Mouse (Mus musculus): ENCODE data around the gene Matn1.
A peak's percentile ranks its signal among the peaks of the same experiment; 100 is the strongest.

The Matn1 gene

DNA sequence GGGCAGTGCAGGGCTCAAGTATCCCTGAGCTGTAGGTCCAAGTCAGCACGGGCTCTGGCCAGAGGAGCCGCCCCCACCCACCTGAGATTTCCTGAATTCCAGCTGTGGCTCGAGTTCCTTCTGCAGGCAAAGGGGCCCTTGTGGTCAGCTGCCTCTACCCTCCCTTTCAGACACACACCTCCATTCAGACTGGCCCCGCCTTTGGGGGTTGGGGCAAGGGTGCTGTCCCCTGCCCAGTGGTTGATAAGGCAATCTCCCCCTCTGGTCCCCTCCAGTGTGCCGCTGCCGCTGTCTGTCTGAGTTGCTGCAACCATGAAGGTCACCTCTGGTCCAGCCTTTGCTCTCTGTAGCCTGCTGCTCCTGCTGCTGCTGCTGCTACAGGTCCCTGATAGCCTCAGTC, at the start of gene Matn1:
TSS of gene Matn1 (plus strand) at position 274 of the 400 bp plus-strand sequence.
- no peak for DNase-seq (ENCODE audit: low spot score)

DNA sequence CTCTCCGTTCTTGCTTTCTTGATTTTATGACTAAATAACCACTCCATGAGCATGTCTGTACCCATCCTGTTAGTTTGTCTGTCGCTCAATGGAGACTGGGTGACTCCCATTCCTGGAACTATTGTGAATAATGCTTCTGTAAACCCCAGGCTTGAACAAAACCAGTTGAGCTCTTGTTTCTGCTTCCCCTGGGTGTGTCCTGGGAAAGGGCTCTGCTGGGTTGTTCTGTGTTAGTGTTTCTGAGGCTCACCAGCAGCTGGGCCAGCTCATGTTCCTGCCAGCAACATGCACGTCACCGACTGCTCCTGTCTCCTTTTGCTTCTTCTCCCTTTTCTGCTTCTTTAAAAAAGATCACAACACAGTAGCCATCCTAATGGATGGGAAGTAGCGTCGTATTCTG, 48.5 kb upstream of the Matn1 start:
- DNase-seq (ENCODE audit: low spot score): no peak

DNA sequence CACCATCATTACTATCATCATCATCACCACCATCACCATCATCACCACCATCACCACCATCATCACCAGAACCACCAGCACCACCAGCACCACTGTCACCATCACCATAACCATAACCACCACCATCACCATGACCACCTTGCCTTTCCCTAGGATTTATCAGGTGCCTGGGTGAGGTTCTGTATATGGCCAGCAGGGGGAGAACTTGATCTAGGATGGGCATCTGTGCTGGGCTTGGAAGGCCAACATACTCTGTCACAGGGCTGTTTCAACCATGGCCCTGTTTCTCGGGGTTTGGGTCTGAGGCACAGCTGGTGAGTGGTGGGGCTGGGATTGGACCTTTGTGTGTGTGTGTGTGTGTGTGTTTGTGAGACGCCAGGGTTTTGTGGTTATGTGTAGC, 47.8 kb upstream of the Matn1 start:
- peak; percentile 82 for DNase-seq (ENCODE audit: low spot score)

DNA sequence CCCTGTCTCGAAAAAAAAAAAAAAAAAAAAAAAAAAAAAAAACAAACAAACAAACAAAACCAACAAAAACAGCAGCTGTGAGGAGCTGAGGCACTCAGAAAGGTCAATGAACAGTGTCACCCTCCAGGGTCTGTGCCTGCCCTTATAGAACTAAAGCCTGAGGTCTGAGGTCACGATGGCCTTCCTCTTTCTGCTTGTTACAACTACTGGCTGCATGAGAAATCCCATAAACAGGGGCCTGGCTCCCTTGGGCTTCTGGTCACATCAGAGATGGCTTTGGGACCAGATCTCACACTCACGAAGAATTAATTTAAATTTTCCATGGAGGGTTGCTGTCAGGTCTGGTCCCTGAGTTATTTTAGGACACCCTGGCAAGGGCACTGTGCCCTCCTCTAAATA, 44.8 kb upstream of the Matn1 start:
- no peak for DNase-seq (ENCODE audit: low spot score)

DNA sequence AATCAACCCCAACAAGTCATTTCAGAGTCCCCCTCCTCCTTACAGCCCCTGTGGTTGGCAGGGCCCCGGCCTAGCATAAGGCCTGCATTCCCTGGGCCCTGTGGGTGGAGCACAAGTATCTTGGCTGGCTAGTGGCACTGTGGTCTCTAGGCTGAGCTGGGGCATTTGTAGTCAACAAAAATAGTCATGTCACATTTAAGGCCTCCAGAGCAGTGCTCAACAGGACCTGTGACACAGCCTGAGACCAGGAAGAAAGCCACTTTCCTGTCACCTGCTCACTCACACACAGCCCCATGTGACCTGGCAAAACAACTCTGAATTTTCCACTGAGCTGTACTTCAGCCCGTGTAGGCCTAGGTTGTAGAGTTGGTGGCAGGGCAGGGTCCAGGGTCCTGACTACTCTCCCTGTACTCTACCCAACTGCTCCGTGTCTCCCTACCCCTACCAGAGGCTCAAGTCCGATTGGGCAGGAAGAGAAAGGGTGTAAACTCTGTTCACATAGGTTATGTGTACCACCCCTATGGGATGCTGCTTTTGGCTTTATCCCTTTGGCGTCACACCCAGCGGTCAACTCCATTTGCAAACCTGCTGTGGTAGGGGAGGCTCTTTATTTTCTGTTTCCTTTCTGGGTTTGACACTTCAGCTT, 44.3 kb upstream of the Matn1 start:
- DNase-seq (ENCODE audit: low spot score): peak; percentile 78

DNA sequence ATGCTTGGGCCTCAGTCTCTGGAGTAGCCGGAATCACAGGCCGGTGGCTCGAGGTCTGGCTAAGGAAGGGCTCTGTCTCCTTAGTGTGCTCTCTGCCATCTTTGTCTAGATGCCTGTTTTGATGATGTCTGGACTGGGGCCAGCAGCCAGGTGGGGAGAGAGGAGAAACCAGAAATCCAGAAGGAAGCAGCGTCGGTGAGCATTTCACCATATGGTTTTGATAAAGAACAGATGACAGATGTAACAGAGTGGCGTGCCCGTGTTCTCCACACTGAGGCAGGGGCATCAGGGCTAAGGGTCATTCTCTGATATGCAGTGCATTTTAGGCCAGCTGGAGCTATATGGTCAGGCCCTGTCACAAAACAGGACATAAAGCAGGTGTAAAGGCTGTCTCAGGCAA, 43.4 kb upstream of the Matn1 start:
- no peak for DNase-seq (ENCODE audit: low spot score)

DNA sequence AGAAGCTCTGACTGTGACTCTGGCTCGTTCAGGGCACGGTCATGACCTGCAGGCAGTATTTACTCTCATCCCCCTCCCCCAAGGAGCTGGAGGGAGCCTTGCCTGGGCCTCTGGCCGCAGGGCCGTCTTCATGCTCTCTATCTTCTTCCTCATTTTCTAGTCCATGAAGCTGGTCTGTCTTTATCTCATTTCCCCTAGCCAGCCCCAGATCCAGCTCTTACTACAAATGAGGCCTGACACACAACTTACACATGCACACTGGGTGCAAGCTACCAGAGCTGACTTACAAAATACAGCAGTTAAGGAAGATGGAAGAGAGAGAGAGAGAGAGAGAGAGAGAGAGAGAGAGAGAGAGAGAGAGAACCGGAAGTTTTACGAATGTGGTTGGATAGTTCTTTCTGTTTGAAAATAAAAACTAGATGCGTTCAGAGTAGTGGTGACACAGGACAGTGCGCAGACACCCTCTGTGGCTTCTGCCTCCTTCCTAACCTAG, 41.9 kb upstream of the Matn1 start:
- DNase-seq (ENCODE audit: low spot score): peak; percentile 41

DNA sequence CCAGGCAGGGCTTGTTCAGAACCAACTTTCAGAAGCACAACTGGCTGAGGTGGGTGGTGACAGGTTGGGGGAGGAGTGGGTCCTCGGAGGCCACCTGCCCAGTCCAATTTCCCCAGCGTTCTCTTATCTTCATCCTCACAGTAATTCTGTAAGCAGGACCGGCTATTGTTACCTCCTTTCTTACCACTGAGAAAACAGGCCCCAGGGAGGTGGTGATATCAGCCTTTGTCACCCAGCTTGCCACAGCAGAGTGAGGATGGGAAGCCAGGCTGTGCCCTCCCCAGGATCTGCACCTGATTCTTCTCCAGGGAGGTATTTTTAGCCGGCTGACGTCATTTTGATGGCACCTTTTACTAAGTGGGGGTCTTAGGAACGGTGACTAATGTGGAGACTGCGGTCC, 39.2 kb upstream of the Matn1 start:
- no peak for DNase-seq (ENCODE audit: low spot score)

DNA sequence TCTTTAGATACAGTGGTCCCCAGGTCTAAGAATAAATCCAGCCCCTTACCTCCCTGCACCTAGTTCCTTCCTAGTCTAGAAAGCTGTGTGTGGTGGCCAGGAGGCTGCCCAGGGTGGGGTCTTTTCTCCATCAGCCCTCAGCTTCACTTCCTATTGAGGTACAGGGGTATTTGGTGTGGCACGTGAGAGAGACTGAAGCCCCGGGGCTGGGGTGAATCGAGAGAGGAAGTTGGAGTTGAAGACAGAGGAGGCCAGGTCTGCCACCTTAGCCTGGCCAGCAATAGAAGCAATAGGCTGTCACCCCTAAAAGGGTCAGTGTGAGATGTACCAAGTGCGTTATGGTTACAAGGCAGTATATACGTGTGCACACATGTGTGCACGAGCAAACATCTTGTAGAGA, 38.3 kb upstream of the Matn1 start:
- no peak for DNase-seq (ENCODE audit: low spot score)

DNA sequence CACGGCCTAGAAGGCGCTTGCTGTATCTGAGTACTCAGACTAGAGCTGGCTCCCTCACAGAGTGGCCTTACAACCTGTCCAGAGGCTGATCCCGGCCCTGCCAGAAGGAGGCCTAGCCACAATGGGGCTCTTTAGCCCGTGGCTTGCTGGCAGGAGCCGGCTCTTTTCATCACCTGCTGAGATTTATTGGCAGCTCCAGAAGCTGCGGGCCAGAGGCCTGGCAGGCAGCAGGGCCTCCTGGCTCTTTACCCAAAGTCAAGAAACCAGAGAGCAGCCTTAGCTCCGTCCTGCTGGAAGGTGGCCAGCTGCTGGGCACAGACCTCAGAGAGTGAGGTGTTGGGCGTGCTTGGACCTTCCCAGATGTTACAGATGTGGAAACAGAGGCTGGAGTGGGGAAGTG, 37.9 kb upstream of the Matn1 start:
- no peak for DNase-seq (ENCODE audit: low spot score)

DNA sequence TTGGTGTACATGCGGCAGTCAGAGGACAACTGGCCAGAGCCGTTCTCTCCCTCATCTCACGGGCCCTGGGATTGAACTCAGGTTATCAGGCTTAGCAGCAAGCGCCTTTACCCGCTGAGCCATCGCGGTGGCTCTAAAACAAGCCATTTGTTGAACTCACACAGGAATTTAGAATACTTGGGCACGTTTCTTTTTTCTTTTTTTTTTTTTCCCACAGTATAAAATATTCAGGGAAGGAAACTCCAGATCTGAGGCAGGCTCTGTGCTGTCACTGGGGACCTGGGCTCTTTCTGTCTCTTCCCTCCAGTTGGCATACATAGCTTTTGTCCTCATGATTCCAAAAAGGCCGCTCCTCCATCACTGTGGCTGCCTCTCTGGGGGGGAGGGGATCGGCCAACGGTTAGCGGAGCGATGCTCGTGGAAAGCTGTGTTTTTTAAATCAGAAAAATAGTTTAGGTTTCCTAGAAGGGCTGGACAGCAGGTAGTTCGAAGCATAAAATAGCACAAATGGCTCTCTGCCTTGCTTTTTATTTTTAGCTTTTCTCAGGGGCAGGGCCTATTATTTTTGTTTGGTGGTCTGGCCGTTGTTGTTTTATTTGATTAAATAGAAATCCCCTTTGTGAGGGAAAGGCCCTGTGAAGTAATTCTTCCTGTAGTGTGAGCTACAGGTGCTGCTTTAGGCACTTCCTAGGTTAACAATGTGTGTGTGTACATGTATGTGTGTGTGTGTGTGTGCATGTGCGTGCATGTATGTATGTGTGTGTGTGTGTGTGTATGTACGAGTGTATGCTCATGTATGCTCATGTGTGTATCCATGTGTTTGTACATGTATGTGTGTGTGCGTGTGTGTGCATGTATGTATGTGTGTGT, 36.8 kb upstream of the Matn1 start:
- no peak for DNase-seq (ENCODE audit: low spot score)

DNA sequence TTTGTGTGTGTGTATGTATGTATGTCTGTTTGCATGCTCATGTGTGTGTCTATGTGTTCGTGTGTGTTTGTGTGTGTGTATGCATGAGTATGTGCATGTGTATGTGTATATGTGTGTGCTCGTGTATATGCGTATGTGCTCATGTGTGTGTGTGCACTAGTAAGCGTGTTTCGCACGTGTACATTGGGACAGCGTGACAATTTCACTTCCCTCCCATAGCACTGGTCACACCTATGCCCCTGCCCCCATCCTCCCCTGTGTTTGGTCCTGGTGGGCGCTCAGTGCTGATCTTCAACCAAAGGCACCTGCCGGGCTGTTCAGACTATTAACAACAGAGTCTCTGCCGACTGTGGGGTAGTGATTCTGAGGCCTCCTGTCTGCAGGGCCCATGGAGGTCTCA, 36.1 kb upstream of the Matn1 start:
- DNase-seq (ENCODE audit: low spot score): no peak

DNA sequence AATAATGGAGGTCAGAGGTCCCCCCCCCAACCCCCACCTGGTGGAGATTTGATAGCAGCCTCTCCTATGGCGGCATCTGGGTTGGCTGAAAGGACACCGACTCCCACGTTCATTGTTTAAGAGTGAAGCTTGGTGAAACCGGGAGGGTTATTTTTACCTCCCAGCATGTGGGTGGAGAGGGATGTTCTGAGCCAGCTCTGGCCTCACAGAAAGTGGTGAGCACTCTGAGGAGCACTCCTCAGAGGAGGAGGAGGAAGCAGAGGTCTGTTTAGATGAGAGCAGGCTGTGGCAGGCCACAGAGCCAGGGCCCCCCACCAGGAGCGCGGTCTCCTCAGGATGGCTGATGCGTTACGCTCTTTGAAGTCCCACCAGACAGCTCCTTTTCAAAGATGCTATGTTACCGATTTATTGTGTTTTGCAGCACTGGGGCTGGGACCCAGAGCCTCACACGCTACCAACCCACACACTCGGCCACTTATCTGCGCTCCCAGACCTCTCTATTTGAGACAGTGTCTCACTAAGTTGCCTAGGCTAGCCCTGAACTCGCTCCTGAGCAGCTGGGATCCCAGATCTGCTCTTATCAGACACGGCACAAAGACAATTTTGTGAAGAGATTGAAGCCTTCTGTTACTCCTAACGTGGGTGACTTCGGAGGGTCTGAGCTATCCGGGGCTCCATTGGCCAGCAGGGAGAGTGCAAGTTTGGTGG, 34.9 kb upstream of the Matn1 start:
- DNase-seq (ENCODE audit: low spot score): peak; percentile 52

DNA sequence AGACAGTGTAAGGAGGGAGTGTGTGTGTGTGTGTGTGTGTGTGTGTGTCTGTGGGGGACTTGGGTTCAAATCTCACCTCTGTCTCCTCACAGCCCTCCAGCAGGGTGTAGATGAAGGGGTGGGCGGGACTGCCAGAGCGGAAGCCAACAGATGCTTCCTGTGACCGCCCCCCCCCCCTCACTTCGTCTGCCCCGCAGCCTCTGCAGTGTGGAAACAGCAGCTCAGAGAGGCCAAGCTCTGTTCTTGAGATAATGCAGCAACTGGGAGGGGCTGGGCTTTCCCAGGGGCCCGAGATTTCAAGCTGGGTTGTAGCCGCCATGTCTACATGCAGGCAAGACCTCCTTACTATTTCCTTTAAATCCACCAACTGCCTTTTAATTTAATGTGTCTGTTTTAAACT, 33.5 kb upstream of the Matn1 start:
- peak; percentile 63 for DNase-seq (ENCODE audit: low spot score)

DNA sequence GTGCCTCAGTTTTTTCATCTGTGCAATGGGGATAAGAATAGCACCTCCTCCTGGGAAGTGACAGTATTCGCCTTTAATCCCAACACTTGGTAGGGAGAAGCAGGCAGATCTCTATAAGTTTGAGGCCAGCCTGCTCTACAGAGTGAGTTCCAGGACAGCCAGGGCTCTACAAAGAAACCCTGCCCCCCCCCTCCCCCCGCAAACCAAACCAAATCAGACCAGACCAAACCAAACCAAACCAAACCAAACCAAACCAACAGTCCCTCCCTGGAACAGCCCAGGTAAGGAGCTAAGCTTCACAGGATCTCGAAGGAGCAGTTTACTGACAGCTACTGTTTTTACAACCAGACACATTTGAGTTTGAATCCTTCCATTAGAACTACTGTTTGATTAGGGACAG, 31.6 kb upstream of the Matn1 start:
- DNase-seq (ENCODE audit: low spot score): no peak

DNA sequence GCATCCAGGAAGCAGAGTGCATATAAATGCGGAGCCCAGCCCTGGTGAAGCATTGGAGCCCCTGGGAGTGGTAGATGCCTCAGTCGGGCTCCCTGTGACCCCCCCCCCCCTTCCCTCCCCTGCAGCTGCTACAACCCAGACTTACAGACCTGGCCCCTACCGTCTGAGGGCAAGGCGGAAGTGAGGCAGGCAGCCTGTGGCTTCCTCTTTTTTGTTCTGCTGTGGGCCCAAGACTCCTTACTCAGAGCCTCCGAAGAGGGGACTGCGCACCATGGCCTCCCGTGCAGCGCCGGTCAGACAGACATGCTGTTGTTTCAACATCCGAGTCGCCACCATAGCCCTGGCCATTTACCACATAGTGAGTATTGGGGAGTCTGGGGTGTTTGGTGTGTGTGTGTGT, 31.1 kb upstream of the Matn1 start, which contains the start of gene Laptm5:
TSS of gene Laptm5 (plus strand) at position 49 of the 400 bp plus-strand sequence.
- DNase-seq (ENCODE audit: low spot score): peak; percentile 83

DNA sequence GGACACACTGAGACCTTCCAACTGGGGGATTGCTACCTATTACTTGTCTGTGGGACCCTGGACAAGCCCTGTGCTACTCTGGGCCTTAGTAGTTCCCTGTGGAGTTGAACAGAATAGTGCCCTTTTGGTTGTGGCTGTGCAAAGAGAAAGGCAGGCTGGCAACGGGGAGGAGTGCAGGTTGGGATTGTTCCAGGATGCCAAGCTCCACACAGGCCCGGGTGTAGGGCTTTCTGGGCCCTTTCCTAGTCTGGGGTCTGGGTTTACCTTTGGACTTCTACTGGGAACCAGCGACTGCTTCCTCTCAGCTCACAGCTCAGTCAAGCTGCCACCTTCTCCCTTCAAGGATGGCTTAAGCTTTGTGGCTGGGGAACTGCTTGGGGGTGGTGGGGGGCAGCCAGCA, 30.7 kb upstream of the Matn1 start:
- DNase-seq (ENCODE audit: low spot score): no peak

DNA sequence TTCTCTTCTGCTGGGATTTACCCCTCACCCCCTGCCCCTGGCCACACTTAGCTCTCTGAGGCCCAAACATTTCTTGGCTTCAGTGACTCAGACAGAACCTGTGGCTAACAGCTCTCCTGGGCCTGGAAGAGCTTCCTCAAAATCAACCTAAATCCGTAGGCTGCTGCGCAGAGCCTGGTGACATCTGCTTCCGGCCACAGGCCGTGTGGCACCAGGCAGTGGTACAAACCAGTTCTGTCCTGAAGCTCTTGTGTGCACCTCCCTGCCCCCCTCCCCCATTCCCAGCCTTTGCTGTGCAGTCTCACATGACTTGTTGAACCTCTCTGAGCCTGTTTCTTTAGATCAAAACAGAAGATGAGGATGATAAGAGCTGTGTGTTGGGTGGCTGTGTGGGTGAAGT, 30.2 kb upstream of the Matn1 start:
- peak; percentile 87 for DNase-seq (ENCODE audit: low spot score)

DNA sequence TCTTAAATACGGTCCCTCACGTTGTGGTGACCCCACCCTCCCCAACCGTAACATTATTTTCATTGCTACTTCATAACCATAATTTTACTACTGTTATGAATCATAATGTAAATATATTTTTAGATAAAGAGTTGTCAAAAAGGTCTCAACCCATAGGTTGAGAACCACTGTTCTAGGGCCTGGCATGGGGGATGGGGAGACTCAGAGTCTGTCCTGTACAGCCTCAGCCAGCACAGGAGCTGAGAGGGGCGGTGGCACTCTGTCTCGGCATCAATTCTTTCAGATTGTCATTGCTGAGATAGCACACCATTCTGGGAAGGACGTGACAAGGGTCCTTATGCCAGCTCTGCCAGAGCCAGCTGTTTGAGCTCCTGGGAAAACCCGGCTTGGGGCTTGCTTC, 29.7 kb upstream of the Matn1 start:
- DNase-seq (ENCODE audit: low spot score): no peak

DNA sequence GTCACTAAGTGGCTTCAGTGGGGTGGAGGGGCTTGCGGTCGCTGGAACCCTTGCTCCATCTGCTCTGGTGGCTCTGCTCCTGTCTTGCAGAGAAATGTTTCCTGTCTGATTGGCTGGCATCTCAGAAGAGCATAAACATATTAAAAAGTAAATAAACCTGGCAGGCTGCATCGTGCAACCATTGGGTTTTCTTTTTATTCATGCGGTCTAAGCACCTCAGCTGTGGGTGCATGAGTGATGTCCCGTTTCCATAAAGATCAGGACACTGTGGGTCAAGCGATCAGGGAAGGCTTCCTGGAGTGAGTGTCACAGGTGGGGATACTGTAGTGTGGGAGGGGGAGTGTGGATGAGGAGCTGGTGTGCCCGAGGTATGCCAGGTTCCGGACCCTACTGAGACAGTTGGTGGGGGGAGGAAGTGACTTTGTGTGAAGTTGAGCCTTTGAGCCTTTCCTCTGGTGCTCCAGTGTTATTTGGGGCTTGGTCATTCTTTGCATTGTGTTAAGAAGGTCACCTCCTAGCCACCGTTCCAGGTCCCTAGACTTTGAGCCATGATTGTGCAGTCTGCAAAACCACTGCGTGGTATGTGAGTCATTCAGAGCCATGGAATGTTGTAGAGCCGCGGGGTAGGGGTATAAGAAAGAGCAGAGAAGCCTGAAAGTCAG, 29.0 kb upstream of the Matn1 start:
- no peak for DNase-seq (ENCODE audit: low spot score)

DNA sequence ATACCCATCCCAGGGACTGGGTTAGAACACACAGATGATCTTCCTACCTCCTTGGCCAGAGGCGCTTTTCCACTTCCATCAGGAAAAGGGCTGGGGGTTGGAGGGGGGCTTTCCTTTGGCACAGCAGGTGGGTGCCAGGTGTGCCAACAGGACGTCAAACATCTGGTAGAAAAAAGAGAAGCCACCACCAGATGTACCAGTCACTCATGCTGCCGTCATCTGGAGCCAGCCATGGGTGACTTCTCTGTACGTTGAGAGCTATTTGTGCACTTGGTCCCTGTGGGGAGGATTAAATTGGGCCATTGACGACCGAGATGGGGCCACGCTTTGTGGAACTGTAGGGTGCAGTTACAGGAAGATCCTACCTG, 28.5 kb upstream of the Matn1 start:
- peak; percentile 51 for DNase-seq (ENCODE audit: low spot score)

DNA sequence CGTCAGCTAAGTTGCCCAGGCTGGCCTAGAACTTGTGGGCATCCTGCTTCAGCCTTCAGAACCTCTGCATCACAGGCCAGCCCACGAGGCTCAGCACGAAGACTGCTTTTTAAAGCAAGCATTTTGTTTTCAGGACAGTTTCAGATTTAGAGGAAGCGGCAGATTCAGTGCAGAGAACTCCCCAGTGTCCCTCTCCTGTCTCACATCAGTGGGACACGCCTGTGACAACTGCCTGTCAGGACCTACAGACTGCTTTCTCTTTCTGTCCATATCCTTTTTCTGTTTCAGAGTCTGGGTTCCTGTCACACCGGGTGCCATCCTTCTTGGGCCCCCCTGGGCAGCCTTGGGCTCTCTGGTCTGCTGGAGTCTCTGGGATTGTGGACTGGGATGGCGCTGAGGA, 27.5 kb upstream of the Matn1 start:
- no peak for DNase-seq (ENCODE audit: low spot score)
